Mouse (Mus musculus): ENCODE measurements around the gene Cracr2b. TPM values are rescaled to one million over a fixed set of nuclear protein-coding genes. Genes with fewer than 3 reads are reported as not detected.

Cracr2b gene
- polyA plus RNA-seq, 1 experiment from 2014 or later: 5.3 TPM

DNA sequence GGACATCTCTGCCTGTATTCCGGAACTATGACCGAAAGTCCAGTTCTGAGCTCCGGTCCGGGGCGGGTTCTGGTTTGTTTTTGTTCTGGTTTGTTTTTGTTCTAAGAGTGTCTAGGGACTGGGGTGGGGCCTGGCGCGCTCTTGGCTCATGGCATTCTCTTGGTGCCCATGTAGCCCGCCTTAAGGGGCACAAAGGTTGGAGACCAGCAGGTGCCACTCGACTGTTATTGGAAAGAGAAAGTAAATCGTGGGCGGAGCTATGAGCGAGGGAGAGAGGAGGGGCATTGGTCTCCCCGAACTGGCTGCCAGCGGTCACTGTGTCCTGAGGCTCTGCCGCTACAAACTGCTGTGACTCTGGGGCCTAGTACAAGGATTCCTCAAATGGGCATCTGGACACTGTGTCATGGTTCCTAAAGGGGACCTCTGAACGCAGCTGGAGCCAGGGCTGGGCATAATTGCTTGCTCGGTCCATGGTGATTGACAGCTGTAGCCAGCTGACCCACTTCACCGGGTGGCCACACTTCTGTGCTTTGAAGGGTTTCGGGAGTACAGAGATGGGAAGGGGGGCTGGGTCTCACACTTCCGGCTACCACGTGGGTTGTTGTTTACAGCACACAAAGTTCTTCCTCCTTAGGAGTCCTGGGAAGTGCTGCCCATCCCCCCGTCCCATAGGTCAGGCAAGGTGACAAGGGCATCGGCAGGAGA, 5.1 kb upstream of the Cracr2b start:
- ATAC-seq (ENCODE audit: insufficient number of reproducible peaks, low FRiP score, low TSS enrichment, low read depth): no peak
- peak overlapping the region; percentile 47; the same call in 1 of the 2 replicates for H3K9ac ChIP-seq (ENCODE audit: low read length)
- 1% methylated on average over 23 of the region's 23 CpGs for WGBS
- peaks cover 9% of the 10 kb centered on the region; the same call in 1 of the 2 replicates for H3K36me3 ChIP-seq (ENCODE audit: control insufficient read depth, insufficient read depth, low read length)
- DNase-seq (ENCODE audit: low spot score): peak; percentile 60
- H3K4me3 ChIP-seq (ENCODE audit: low read depth, low read length): peak overlapping the region; percentile 62
- peaks cover 11% of the 10 kb centered on the region; the same call in 1 of the 2 replicates for H3K27me3 ChIP-seq (ENCODE audit: control insufficient read depth, insufficient read depth, low read length)
- no peaks in the 10 kb centered on the region for H3K9me3 ChIP-seq (ENCODE audit: control insufficient read depth, low read length)
- H3K27ac ChIP-seq (replicated peaks; ENCODE audit: low read depth, low read length): no peak overlapping the region
- H3K4me1 ChIP-seq (ENCODE audit: control insufficient read depth, insufficient read depth, low read length): peaks cover 11% of the 10 kb centered on the region
- H3K4me2 ChIP-seq (ENCODE audit: low read depth, severe bottlenecking): peak overlapping the region; percentile 96

DNA sequence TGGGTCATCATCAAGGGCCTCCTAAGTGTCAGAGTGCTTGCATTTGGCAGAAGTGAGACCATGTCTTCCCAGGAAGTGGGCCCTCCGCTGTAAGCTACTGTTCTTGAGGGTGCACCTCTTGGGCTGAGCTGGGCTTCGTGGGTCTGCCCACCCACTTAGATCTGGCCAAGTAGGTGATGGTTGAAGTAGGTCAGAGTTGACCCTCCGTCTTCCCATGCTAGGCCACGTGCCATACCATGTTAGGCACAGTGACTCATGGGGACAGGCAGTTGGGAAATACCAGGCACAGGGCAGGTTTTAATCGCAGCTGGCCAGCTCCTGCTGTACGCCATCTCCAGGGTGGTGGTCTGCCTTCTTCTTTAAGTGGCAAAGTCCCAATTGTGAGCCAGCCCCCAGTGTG, 4.2 kb upstream of the Cracr2b start:
- peaks cover 13% of the 10 kb centered on the region for H3K4me1 ChIP-seq (ENCODE audit: control insufficient read depth, insufficient read depth, low read length)
- no peak overlapping the region for H3K4me3 ChIP-seq (ENCODE audit: low read depth, low read length)
- H3K9ac ChIP-seq (ENCODE audit: low read length): no peak overlapping the region
- WGBS: 90% methylated on average over 6 of the region's 6 CpGs
- peaks cover 19% of the 10 kb centered on the region for H3K27me3 ChIP-seq (ENCODE audit: control insufficient read depth, insufficient read depth, low read length)
- H3K27ac ChIP-seq (replicated peaks; ENCODE audit: low read depth, low read length): no peak overlapping the region
- H3K9me3 ChIP-seq (ENCODE audit: control insufficient read depth, low read length): no peaks in the 10 kb centered on the region
- ATAC-seq (ENCODE audit: insufficient number of reproducible peaks, low FRiP score, low TSS enrichment, low read depth) (no peak), DNase-seq (ENCODE audit: low spot score) (no peak)
- H3K4me2 ChIP-seq (ENCODE audit: low read depth, severe bottlenecking): no peak overlapping the region
- peaks cover 2% of the 10 kb centered on the region; the same call in 1 of the 2 replicates for H3K36me3 ChIP-seq (ENCODE audit: control insufficient read depth, insufficient read depth, low read length)

DNA sequence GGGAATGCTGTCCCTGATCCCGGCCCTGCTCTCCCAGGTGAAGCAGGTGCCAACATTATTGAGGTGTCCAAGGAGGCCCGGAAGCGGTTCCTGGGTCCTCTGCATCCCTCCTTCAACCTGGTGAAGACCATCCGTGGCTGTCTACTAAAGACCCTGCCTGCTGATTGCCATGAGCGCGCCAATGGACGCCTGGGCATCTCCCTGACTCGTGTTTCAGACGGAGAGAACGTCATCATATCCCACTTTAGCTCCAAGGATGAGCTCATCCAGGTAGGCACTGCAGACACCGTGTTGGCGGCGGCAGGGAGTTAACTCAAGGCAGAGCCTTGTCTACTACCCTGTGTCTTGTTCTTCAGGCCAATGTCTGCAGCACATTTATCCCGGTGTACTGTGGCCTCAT, 3.7 kb upstream of the Cracr2b start:
- peaks cover 24% of the 10 kb centered on the region for H3K27me3 ChIP-seq (ENCODE audit: control insufficient read depth, insufficient read depth, low read length)
- ATAC-seq (ENCODE audit: insufficient number of reproducible peaks, low FRiP score, low TSS enrichment, low read depth) (no peak), DNase-seq (ENCODE audit: low spot score) (no peak)
- no peak overlapping the region for H3K4me3 ChIP-seq (ENCODE audit: low read depth, low read length)
- H3K9ac ChIP-seq (ENCODE audit: low read length): no peak overlapping the region
- no peak overlapping the region for H3K27ac ChIP-seq (replicated peaks; ENCODE audit: low read depth, low read length)
- no peaks in the 10 kb centered on the region for H3K9me3 ChIP-seq (ENCODE audit: control insufficient read depth, low read length)
- H3K4me1 ChIP-seq (ENCODE audit: control insufficient read depth, insufficient read depth, low read length): peaks cover 17% of the 10 kb centered on the region
- H3K36me3 ChIP-seq (ENCODE audit: control insufficient read depth, insufficient read depth, low read length): no peaks in the 10 kb centered on the region
- H3K4me2 ChIP-seq (ENCODE audit: low read depth, severe bottlenecking): no peak overlapping the region
- 97% methylated on average over 14 of the region's 14 CpGs for WGBS

DNA sequence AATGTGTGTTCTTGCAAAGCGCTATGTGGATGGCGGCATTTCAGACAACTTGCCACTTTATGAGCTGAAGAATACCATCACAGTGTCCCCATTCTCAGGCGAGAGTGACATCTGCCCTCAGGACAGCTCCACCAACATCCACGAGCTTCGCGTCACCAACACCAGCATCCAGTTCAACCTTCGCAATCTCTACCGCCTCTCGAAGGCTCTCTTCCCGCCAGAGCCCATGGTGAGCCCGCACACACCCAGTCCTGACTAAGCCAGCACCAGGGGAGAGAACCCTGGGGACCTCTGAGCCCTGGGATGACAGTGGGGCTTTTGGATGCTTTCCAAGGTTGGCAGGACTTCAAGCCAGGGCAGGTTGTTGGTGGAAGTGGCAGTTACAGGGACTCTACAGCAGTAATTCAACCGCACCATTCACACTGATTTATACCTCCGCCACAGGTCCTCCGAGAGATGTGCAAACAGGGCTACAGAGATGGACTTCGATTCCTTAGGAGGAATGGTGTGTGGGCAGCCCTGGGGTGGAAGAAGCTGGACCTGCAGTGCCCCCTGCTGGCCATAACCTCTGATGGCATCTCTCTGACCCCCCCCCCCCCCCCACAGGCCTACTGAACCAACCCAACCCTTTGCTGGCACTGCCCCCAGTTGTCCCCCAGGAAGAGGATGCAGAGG, 2.8 kb upstream of the Cracr2b start:
- ATAC-seq (ENCODE audit: insufficient number of reproducible peaks, low FRiP score, low TSS enrichment, low read depth): no peak
- 73% methylated on average over 15 of the region's 15 CpGs for WGBS
- H3K27me3 ChIP-seq (ENCODE audit: control insufficient read depth, insufficient read depth, low read length): peaks cover 30% of the 10 kb centered on the region
- peaks cover 21% of the 10 kb centered on the region for H3K4me1 ChIP-seq (ENCODE audit: control insufficient read depth, insufficient read depth, low read length)
- DNase-seq (ENCODE audit: low spot score): peak; percentile 68
- H3K27ac ChIP-seq (replicated peaks; ENCODE audit: low read depth, low read length): no peak overlapping the region
- H3K9ac ChIP-seq (ENCODE audit: low read length): no peak overlapping the region
- H3K4me3 ChIP-seq (ENCODE audit: low read depth, low read length): no peak overlapping the region
- no peaks in the 10 kb centered on the region for H3K36me3 ChIP-seq (ENCODE audit: control insufficient read depth, insufficient read depth, low read length)
- H3K9me3 ChIP-seq (ENCODE audit: control insufficient read depth, low read length): no peaks in the 10 kb centered on the region
- H3K4me2 ChIP-seq (ENCODE audit: low read depth, severe bottlenecking): no peak overlapping the region

DNA sequence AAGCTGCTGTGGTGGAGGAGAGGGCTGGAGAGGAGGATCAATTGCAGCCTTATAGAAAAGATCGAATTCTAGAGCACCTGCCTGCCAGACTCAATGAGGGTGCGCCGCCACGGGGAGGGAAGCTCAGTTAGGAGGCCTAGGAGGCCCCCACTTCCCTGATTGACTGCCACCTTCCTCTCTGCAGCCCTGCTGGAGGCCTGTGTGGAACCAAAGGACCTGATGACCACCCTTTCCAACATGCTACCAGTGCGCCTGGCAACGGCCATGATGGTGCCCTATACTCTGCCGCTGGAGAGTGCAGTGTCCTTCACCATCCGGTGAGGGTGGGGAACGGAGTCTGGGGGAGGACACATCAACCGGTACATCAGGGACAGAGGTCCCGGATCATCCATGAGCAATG, 2.2 kb upstream of the Cracr2b start:
- H3K4me3 ChIP-seq (ENCODE audit: low read depth, low read length): no peak overlapping the region
- H3K9me3 ChIP-seq (ENCODE audit: control insufficient read depth, low read length): no peaks in the 10 kb centered on the region
- H3K27ac ChIP-seq (replicated peaks; ENCODE audit: low read depth, low read length): no peak overlapping the region
- H3K4me1 ChIP-seq (ENCODE audit: control insufficient read depth, insufficient read depth, low read length): peaks cover 23% of the 10 kb centered on the region
- H3K9ac ChIP-seq (ENCODE audit: low read length): no peak overlapping the region
- DNase-seq (ENCODE audit: low spot score): no peak
- no peak for ATAC-seq (ENCODE audit: insufficient number of reproducible peaks, low FRiP score, low TSS enrichment, low read depth)
- WGBS: 89% methylated on average over 11 of the region's 11 CpGs
- H3K27me3 ChIP-seq (ENCODE audit: control insufficient read depth, insufficient read depth, low read length): peaks cover 35% of the 10 kb centered on the region
- no peak overlapping the region for H3K4me2 ChIP-seq (ENCODE audit: low read depth, severe bottlenecking)
- H3K36me3 ChIP-seq (ENCODE audit: control insufficient read depth, insufficient read depth, low read length): no peaks in the 10 kb centered on the region

DNA sequence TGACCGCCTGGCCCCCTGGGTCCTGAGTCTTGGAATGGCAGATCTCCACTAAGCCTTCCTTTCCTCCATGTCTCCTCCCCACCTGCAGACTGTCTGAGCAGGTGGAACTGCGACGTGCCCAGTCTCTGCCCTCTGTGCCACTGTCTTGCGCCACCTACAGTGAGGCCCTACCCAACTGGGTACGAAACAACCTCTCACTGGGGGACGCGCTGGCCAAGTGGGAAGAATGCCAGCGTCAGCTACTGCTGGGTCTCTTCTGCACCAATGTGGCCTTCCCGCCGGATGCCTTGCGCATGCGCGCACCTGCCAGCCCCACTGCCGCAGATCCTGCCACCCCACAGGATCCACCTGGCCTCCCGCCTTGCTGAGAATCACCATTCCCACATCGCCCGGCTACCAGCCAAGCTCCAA, 1.6 kb upstream of the Cracr2b start:
- H3K4me1 ChIP-seq (ENCODE audit: control insufficient read depth, insufficient read depth, low read length): peaks cover 23% of the 10 kb centered on the region
- no peaks in the 10 kb centered on the region for H3K36me3 ChIP-seq (ENCODE audit: control insufficient read depth, insufficient read depth, low read length)
- no peak for DNase-seq (ENCODE audit: low spot score)
- ATAC-seq (ENCODE audit: insufficient number of reproducible peaks, low FRiP score, low TSS enrichment, low read depth): no peak
- WGBS: 90% methylated on average over 17 of the region's 17 CpGs
- no peaks in the 10 kb centered on the region for H3K9me3 ChIP-seq (ENCODE audit: control insufficient read depth, low read length)
- no peak overlapping the region for H3K9ac ChIP-seq (ENCODE audit: low read length)
- no peak overlapping the region for H3K4me3 ChIP-seq (ENCODE audit: low read depth, low read length)
- H3K4me2 ChIP-seq (ENCODE audit: low read depth, severe bottlenecking): no peak overlapping the region
- H3K27me3 ChIP-seq (ENCODE audit: control insufficient read depth, insufficient read depth, low read length): peaks cover 41% of the 10 kb centered on the region
- H3K27ac ChIP-seq (replicated peaks; ENCODE audit: low read depth, low read length): no peak overlapping the region

DNA sequence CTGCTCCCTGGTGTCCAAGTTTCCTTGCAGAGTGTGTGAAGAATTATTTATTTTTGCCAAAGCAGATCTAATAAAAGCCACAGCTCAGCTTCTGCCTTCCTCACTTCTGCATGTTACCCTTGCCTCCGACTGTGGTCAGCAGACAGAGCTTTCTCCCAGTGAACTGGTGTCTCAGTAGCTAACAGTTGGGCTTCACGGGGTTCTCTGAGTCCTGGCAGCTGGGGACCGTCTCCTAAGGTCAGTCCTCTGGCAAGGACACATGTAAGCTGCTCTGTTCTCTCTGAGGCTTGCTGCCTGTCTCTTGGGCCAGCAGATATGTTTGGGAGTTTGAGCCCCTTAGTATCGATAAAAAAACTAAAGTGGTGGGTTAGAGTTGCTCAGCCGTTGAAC, 898 bp upstream of the Cracr2b start:
- H3K27me3 ChIP-seq (ENCODE audit: control insufficient read depth, insufficient read depth, low read length): peaks cover 47% of the 10 kb centered on the region
- DNase-seq (ENCODE audit: low spot score) (no peak), ATAC-seq (ENCODE audit: insufficient number of reproducible peaks, low FRiP score, low TSS enrichment, low read depth) (no peak)
- 71% methylated on average over 5 of the region's 5 CpGs for WGBS
- no peak overlapping the region for H3K27ac ChIP-seq (replicated peaks; ENCODE audit: low read depth, low read length)
- no peak overlapping the region for H3K9ac ChIP-seq (ENCODE audit: low read length)
- H3K4me2 ChIP-seq (ENCODE audit: low read depth, severe bottlenecking): no peak overlapping the region
- H3K4me1 ChIP-seq (ENCODE audit: control insufficient read depth, insufficient read depth, low read length): peaks cover 23% of the 10 kb centered on the region
- H3K9me3 ChIP-seq (ENCODE audit: control insufficient read depth, low read length): no peaks in the 10 kb centered on the region
- no peaks in the 10 kb centered on the region for H3K36me3 ChIP-seq (ENCODE audit: control insufficient read depth, insufficient read depth, low read length)
- H3K4me3 ChIP-seq (ENCODE audit: low read depth, low read length): no peak overlapping the region

DNA sequence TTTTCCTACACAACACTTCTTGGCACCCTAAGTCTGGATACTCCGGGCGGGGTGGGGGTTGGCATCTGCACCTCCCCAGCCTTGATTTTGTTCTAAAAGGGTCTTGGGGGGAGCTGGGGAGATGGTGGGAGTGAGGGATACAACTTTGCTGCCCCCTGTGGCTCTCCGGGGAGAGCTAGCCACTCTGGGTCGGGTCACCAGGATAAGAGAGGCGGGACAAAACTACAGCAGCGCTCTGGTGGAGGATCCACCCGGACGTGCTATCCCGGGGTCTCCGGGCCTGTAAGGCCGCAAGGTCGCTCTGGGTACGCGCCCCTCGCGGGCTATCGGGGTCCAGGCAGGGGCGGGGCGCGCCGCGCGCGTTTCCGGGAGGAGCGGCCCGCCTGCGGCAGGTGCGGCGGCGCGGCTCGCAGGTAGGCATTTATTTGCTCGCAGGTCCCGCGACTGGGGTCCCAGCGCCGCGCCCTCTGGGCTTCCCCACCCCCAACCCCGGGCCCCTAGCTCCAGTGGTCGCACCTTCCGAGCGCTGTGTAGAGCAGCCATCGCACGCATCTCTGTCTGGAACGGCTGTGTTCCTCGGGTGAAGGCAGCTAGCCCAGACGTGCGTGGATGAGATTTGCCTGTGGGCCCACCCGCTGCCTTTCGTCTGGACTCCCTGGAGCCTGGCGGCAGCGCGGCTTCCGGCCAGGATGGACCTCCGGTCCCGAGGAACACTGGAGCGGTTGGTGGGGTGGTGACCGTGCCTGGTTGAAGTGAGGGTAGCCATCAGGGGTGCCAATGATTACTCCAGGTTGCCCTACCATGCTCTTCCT, 833 bp downstream of the Cracr2b start:
- H3K9me3 ChIP-seq (ENCODE audit: control insufficient read depth, low read length): no peaks in the 10 kb centered on the region
- H3K27me3 ChIP-seq (ENCODE audit: control insufficient read depth, insufficient read depth, low read length): peaks cover 48% of the 10 kb centered on the region
- H3K36me3 ChIP-seq (ENCODE audit: control insufficient read depth, insufficient read depth, low read length): no peaks in the 10 kb centered on the region
- peak overlapping the region; percentile 53 for H3K4me2 ChIP-seq (ENCODE audit: low read depth, severe bottlenecking)
- H3K27ac ChIP-seq (replicated peaks; ENCODE audit: low read depth, low read length): no peak overlapping the region
- peak overlapping the region; percentile 36; the same call in 1 of the 2 replicates for H3K9ac ChIP-seq (ENCODE audit: low read length)
- H3K4me3 ChIP-seq (ENCODE audit: low read depth, low read length): peak overlapping the region; percentile 23
- peaks cover 20% of the 10 kb centered on the region for H3K4me1 ChIP-seq (ENCODE audit: control insufficient read depth, insufficient read depth, low read length)
- DNase-seq (ENCODE audit: low spot score) (no peak), ATAC-seq (ENCODE audit: insufficient number of reproducible peaks, low FRiP score, low TSS enrichment, low read depth) (no peak)
- 2% methylated on average over 40 of the region's 59 CpGs for WGBS
